Mouse (Mus musculus) myocyte (in vitro differentiated cells): ENCODE data around the gene Lhfpl3.

Experiments used
- E2F4 ChIP-seq: IDR thresholded peaks from one replicate; pipeline ENCODE4 v1.6.1; 2011; ENCODE audit warnings: mild to moderate bottlenecking, control low read depth, moderate library complexity; ENCODE audit not compliant: insufficient read depth
- MAX ChIP-seq: IDR thresholded peaks from one replicate; pipeline ENCODE4 v1.6.1; 2011; ENCODE audit warnings: low read depth, mild to moderate bottlenecking, control low read depth
- POLR2A ChIP-seq: IDR thresholded peaks from one replicate; pipeline ENCODE4 v1.6.1; 2011; ENCODE audit warnings: low read depth, mild to moderate bottlenecking, control low read depth, moderate library complexity; ENCODE audit not compliant: insufficient read length

DNA sequence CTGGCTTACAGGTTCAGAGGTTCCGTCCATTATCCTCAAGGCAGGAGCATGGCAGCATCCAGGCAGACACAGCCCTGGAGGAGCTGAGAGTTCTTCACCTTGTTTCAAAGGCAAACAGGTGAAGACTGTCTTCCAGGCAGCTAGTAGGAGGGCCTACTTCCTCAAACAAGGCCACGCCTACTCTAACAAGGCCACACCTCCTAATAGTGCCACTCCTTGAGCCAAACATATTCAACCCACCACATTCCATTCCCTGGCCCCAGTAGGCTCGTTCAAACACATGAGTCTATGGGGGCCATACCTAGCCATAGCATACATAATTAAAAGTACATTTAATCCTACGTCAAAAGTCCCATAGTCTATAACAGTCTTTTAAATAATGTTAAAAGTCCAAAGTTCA, 407.4 kb downstream of the Lhfpl3 start:
- TF ChIP-seq E2F4 (no peak), MAX (no peak), POLR2A (no peak)
